Mouse (Mus musculus): ENCODE results near the gene Cenpq. TPM values are rescaled to one million over a fixed set of nuclear protein-coding genes. Genes with fewer than 3 reads are reported as not detected.
A peak's percentile ranks its signal among the peaks of the same experiment; 100 is the strongest.

Gene Cenpq
- polyA plus RNA-seq (2017; shearing (Covaris generic)): 10 to 100 TPM; 36.6 to 37.1 TPM

GRCm38 (mm10) chr17:40934420-40935231, at the start of gene Cenpq, which contains the start of gene Mut:
Gene Cenpq (minus strand): TSS chr17:40935047.
Gene Mut (plus strand): TSS chr17:40934685.
- ATAC-seq: peak; percentile 94

- ATAC-seq: no peak
These were observed 43.1 kb upstream of the Cenpq start for GRCm38 (mm10) chr17:40977914-40978313.

GRCm38 (mm10) chr17:40948518-40948917, 13.7 kb upstream of the Cenpq start:
- no peak for ATAC-seq

- ATAC-seq: peak; percentile 1
These were observed 862 bp downstream of the Cenpq start for GRCm38 (mm10) chr17:40933985-40934384.

- no peak for ATAC-seq
These were observed 19.3 kb downstream of the Cenpq start for GRCm38 (mm10) chr17:40915499-40915898.

- ATAC-seq: no peak
These were observed 20.6 kb downstream of the Cenpq start, which contains the start of gene Glyatl3 for GRCm38 (mm10) chr17:40914250-40914649. Gene Glyatl3 (minus strand): TSS chr17:40914350.

- no peak for ATAC-seq
These were observed 30.1 kb downstream of the Cenpq start for GRCm38 (mm10) chr17:40904721-40905154.

- no peak for ATAC-seq
These were observed 30.7 kb downstream of the Cenpq start for GRCm38 (mm10) chr17:40904056-40904597.

GRCm38 (mm10) chr17:40903345-40903744, 31.5 kb downstream of the Cenpq start:
- ATAC-seq: no peak

- ATAC-seq: no peak
These were observed 35.0 kb downstream of the Cenpq start for GRCm38 (mm10) chr17:40899783-40900363.

- no peak for ATAC-seq
These were observed 38.0 kb downstream of the Cenpq start for GRCm38 (mm10) chr17:40896863-40897262.

GRCm38 (mm10) chr17:40887849-40888536, 46.9 kb downstream of the Cenpq start:
- no peak for ATAC-seq

- no peak for ATAC-seq
These were observed 49.7 kb downstream of the Cenpq start for GRCm38 (mm10) chr17:40885155-40885554.

GRCm38 (mm10) chr17:40882172-40882571, 52.7 kb downstream of the Cenpq start:
- ATAC-seq: no peak

- ATAC-seq: no peak
These were observed 54.7 kb downstream of the Cenpq start, which contains the start of gene 9130008F23Rik for GRCm38 (mm10) chr17:40879924-40880691. Gene 9130008F23Rik (minus strand): TSS chr17:40880559.

GRCm38 (mm10) chr17:40879528-40879923, 55.3 kb downstream of the Cenpq start:
- ATAC-seq: no peak

- no peak for ATAC-seq
These were observed 57.1 kb downstream of the Cenpq start for GRCm38 (mm10) chr17:40877741-40878140.

- no peak for ATAC-seq
These were observed 59.3 kb downstream of the Cenpq start for GRCm38 (mm10) chr17:40875568-40875967.

- no peak for ATAC-seq
These were observed 60.1 kb downstream of the Cenpq start for GRCm38 (mm10) chr17:40874701-40875100.

GRCm38 (mm10) chr17:40873582-40874011, 61.2 kb downstream of the Cenpq start:
- ATAC-seq: no peak

All from activated CD4-positive, CD25-positive, alpha-beta regulatory T cell, adult 4 months (primary cell).